Mouse (Mus musculus): ENCODE data around the gene Pom121l12. TPM values are rescaled to one million over a fixed set of nuclear protein-coding genes. Genes with fewer than 3 reads are reported as not detected.

The Pom121l12 gene
- not detected in 2 replicates for polyA plus RNA-seq (2015; fragmentation: Nextera tagmentation; extraction: Ambion mirVana)

- 66% methylated on average over 11 of the region's 11 CpGs for WGBS (ENCODE audit: insufficient replicate concordance)
- H3K9me3 ChIP-seq (replicated peaks), result no peaks in the 10 kb centered on the region
- no peaks in the 10 kb centered on the region for H3K27me3 ChIP-seq
- ATAC-seq (ENCODE audit: insufficient read depth), result no peak
- H3K4me3 ChIP-seq (replicated peaks), result no peak within 1 kb of the TSS
- no peak within 1 kb of the TSS for H3K9ac ChIP-seq
- H3K27ac ChIP-seq (replicated peaks), result no peak within 1 kb of the TSS
- H3K4me1 ChIP-seq (replicated peaks), result no peaks in the 10 kb centered on the region
- no peaks in the 10 kb centered on the region for H3K36me3 ChIP-seq (replicated peaks)
- H3K4me2 ChIP-seq, result no peak within 1 kb of the TSS
Measured at GRCm38 (mm10) chr11:14598976-14599375, at the start of gene Pom121l12. Gene Pom121l12 (plus strand): TSS chr11:14599276.

- H3K9ac ChIP-seq, result no peak overlapping the region
- no peak for ATAC-seq (ENCODE audit: insufficient read depth)
- H3K36me3 ChIP-seq (replicated peaks), result no peaks in the 10 kb centered on the region
- H3K4me2 ChIP-seq, result no peak overlapping the region
- H3K27ac ChIP-seq (replicated peaks), result no peak overlapping the region
- no peaks in the 10 kb centered on the region for H3K4me1 ChIP-seq (replicated peaks)
- no peaks in the 10 kb centered on the region for H3K9me3 ChIP-seq (replicated peaks)
- WGBS (ENCODE audit: insufficient replicate concordance), result 69% methylated on average over 2 of the region's 2 CpGs
- H3K4me3 ChIP-seq (replicated peaks), result no peak overlapping the region
- no peaks in the 10 kb centered on the region for H3K27me3 ChIP-seq
Measured at GRCm38 (mm10) chr11:14611859-14612258, 12.8 kb downstream of the Pom121l12 start.

Measured in liver, embryonic 15.5 days (tissue).